In the genomic region with DNA sequence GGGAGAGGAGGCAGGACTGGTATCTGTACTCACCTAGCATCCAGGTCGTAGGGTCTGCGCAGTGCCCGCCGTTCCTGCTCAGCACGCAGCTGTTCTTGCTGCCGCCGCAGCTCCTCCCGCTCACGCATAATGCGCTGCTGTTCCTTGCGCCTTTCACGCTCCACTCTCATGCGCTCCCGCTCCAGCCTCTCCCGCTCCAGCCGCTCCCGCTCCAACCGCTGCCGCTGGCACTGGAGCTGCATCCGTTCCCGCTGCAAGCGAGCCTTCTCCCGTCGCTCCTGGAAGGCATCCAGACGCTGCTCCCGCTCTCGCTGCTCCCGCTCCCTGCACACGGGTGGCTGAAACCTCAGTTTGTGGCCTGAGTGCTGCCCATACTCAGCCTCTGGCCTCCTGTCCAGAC, we compare ENCODE assay signal across 15 mouse cellular contexts. TPM values are rescaled to one million over a fixed set of nuclear protein-coding genes. Genes with fewer than 3 reads are reported as not detected.
"Had no signal": no experiment of that assay in that cellular context is flagged by ENCODE, and none has a peak within 500 bp of the region (broad histone marks: within the 10 kb centered on the region; RNA-seq: fewer than 3 reads in every experiment).

No protein-coding gene starts in this region.

- H3K4me1 ChIP-seq: limb, embryonic 13.5 days; midbrain, embryonic 15.5 days; neural tube, embryonic 13.5 days had no signal

- H3K4me3 ChIP-seq: layer of hippocampus, adult 2 months; limb, embryonic 13.5 days; midbrain, embryonic 15.5 days; neural tube, embryonic 13.5 days had no signal

- ATAC-seq: intestine, embryonic 16.5 days; midbrain, embryonic 15.5 days had no signal

- DNase-seq: kidney, adult 2 months; kidney, postnatal 4 days; left cerebral cortex, postnatal 4 days; lung, adult 18-20 months; right cerebral cortex, postnatal 25 days; thymus, adult 2 months; thymus, postnatal 25 days had no signal

- H3K9me3 ChIP-seq: limb, embryonic 13.5 days; midbrain, embryonic 15.5 days; neural tube, embryonic 13.5 days had no signal

- H3K4me2 ChIP-seq: limb, embryonic 13.5 days; midbrain, embryonic 15.5 days; neural tube, embryonic 13.5 days had no signal

- H3K27me3 ChIP-seq: limb, embryonic 13.5 days; midbrain, embryonic 15.5 days; neural tube, embryonic 13.5 days had no signal

- H3K27ac ChIP-seq: layer of hippocampus, adult 2 months; limb, embryonic 13.5 days; liver, embryonic 14.5 days; midbrain, embryonic 15.5 days; neural tube, embryonic 13.5 days; stomach, postnatal 0 days had no signal

- H3K9ac ChIP-seq: limb, embryonic 13.5 days; liver, embryonic 14.5 days; midbrain, embryonic 15.5 days; neural tube, embryonic 13.5 days had no signal

RNA-seq across cellular contexts. Expression of gene Gm20219, which starts 12.1 kb away (rescaled TPM):
- total RNA-seq: liver, adult 2 months had no signal
